Mouse (Mus musculus) brain, adult 2 months (tissue): ENCODE data around the gene Map4.
"Not testable (repeated sequence)": the region's sequence is repeated elsewhere in the genome, so short reads cannot be mapped to it uniquely, and the experiment has no call there.

ENCODE experiments used
- DNase-seq: peaks from one replicate; pipeline ENCODE4 v3.0.0; 2011; ENCODE audit warnings: low read depth, low spot score

Map4 gene

DNA sequence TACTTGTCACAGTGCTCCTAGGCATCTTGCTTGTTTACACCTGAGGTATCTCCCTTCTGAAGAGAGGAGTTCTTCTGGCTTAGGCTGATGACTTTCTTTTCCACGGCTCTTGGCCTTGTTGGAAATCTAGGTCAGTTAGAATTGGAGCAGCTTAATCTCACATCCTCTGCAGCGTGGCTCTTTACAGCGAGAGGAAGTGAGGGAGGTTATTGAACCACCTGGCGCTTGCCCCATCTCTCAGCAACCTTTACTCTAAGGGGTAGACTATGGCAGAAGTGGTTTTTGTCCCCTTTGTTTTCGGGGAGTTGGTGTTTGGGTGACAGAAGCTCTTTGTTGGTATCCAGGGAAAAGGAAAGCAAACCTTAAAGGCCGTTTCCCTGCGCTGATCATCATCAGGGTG, 131.1 kb downstream of the Map4 start:
- DNase-seq: peak; percentile 65

DNA sequence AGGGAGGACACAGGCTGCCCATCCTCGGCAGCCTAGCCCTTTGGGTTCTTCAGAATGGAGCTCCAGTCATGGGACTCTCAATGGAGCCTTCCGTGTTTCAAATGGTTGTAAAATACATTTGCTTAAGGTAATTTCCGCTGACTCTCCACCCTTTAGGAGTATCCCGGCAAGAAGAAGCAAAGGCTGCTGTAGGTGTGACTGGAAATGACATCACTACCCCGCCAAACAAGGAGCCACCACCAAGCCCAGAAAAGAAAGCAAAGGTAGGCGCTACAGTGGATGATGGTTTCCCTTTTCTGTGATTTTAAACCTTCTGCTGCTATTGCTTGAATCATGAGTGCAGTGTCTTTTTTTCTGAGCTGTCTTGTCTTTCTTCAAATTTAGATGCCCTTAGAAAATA, 131.6 kb downstream of the Map4 start:
- no peak for DNase-seq

DNA sequence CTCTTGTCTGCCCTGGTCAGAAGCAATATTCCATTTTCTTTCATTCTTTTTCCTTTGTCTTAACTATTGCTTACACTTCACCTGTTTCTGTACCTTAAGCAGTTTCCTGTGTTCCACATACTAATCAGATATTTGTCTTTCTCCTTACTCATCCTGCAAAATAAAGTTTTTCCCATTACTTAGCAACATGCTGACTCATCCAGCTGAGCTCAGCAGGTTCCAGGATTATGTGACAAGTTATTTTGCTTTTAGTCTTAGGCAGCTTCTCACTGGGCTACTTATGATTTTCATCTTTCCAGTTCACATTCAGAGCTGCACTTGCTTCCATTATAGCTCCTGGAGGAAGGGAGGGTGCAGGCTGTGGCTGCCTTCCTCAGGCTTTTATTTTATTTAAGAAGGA, 133.4 kb downstream of the Map4 start:
- DNase-seq: peak; percentile 65

DNA sequence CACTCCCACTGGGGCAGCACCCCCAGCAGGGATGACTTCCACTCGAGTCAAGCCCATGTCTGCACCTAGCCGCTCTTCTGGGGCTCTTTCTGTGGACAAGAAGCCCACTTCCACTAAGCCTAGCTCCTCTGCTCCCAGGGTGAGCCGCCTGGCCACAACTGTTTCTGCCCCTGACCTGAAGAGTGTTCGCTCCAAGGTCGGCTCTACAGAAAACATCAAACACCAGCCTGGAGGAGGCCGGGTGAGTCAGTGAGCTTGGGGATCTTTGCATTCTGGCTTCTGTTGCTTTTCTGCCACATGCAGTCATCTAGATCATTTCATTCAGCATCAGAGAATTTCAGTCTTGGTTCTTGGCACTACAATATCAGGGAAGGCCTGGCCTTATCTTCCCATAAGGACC, 137.5 kb downstream of the Map4 start:
- DNase-seq: no peak

DNA sequence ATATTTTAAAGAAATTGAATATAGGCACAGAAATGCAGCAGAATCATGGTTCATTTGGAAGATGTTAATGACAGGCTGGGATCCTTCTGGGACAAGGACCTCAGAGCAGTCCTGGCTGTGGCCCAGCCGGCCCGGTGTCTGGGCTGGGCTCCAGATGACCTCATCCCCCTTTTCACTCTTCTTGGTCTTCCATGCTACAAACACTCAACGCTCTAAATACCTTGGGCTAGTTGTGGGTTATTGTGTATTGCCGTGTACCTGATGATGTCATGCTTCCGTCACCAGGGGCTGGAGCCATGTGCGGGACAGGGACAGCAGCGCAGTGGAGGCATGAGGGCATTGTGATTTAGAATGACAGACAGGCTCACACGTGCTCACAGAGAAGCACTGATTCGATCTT, 139.1 kb downstream of the Map4 start:
- DNase-seq: peak; percentile 83

DNA sequence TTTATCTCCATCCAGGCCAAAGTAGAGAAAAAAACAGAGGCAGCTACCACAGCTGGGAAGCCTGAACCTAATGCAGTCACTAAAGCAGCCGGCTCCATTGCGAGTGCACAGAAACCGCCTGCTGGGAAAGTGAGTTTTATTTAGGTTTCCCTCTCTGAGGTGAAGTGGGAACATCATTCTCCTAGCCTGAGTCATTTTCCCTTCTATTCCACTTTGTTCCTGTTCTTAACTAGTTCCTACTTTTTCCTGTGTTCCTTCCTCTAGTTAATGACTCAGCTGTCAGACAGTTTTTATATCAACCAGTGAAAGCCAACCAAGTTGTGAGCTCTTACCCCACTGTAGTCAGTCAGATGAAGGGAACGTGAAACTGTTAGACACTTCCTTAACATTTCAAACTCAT, 139.8 kb downstream of the Map4 start:
- peak; percentile 49 for DNase-seq

DNA sequence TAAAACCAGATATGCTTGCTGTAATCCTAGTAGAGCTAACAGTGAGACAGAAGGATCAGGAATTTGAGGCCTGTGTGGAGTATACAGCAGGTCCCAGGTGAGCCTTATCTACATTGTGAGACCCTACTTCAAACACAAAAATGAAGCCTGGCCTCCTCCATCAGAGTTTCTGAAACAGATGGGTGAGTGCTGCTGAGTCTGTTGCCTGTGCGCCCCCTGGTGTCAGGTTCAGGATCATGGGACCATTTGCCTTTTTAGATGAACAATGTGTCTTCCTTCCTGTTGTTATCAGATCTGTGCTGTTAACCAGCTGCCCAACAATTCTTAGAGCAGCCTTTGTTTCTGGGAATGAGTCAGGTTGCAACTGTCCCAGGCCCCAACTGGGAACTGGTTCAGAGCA, 140.6 kb downstream of the Map4 start:
- peak; percentile 91 for DNase-seq

DNA sequence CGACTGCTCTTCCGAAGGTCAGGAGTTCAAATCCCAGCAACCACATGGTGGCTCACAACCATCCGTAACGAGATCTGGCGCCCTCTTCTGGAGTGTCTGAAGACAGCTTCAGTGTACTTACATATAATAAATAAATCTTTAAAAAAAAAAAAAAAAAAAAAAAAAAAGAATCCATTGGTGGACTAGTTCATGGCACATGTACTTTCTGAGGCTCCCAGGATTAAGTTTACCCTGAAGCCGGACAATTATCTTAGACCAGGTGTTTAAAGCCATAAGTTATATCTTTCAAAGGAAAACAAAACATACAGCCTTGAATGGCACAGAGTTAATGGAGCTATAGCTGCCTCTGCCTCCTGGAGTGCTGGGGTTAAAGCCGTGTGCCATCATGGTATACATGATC, 145.2 kb downstream of the Map4 start:
- DNase-seq: not testable (repeated sequence)

DNA sequence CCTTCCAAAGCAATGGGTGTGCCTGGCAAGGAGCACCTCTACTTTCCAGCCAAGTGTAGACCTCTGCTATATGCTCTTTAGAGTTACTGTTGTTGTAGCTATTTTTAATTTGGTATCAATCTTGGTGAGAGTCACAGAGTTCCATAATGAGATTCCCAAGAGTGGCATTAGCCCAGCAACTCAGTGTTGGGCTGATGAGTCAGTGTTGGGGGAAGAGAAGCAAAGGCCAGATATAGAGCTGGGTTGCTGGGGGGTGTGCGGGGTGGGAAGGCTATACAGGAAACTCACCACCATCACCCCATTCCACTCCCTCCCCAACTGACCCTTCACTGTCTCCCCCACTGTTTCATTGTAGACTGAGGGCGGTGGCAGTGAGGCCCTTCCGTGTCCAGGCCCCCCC, 149.8 kb downstream of the Map4 start:
- DNase-seq: peak; percentile 68

DNA sequence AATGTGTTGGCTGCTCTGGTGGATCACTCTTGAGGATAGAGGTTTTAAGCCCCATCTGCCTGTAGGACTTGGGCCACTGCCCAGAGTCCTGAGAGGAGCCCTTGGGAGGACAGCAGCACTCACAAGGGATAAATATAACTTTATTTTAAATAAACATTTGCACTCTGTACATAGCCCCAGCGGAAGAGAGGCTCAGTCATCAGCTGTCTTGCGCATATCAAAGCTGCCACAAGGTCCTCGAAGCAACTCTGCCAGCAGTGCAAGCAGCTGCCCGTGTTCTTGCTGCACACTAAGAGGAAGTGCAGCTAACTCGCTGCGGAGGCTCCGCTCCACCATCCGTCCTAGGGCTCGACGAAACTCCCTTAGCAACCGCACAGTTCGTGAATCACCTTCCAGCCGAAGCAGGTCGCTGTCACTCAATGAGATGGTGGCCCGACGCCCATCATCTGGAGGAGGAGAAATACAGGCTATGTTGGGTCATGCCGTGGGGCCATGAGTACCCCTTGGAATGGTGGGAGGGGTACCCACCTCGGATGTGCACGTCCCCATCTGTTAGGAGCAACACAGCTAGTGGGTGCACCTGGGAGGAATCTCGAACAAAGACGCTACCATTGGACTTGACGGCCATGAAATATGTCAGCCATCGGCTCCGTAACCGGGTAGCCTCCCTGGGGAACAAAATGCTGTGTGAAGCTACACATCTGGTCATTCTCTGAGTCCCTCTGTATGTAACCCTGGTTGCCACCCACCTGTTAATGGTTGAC, 153.1 kb downstream of the Map4 start:
- peak; percentile 71 for DNase-seq

DNA sequence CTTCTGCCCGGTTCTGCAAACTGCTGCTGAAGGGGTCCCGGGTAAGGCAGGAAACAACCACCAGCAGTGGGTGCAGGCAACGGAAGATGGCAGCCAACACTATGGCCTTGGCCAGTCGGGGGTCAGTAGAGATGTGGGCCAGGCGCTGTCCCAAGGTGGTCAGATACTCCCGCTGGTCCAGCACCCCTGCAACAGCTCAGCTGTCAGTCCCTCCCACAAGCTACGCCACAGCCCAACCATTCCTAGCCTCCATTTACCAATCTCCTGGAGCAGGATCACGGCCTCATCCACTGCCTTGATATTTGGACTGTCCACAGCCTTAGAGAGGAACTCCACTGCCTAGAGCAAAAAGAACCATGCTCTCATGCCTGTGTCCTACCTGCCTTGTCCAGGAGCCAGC, 154.4 kb downstream of the Map4 start:
- no peak for DNase-seq

DNA sequence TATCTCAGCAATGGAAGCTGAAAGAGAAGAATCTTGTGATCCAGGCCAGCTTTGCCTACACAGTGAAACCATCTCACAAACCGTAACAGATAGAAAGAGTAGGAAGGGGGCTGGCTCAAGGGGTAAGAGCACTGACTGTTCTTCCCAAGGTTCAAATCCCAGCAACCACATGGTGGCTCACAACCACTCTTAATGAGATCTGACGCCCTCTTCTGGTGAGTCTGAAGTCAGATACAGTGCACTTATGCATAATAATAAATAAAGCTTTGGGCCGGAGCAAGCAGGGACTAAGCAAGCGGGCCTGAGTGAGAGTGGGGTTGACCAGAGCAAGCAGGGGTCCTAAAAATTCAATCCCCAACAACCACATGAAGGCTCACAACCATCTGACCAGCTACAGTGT, 162.0 kb downstream of the Map4 start:
- DNase-seq: no peak

DNA sequence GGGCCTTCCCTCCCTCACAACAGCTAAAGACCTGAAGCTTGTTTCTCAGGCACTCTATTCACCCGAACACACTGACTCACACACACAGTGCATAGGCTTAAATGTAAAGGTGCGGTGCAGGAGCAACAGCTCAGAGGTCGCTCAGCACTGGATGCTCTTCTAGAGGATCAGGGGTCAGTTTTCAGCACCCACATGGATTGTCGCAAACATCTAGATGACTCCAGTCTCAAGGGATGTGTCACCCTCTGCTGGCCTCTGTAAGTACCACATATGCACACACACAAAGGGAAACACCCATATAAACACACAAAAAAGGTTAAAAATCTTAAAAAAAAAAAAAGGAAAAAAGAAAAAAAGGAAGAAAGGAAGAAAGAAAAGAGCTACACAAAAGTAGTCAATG, 163.5 kb downstream of the Map4 start:
- DNase-seq: no peak

DNA sequence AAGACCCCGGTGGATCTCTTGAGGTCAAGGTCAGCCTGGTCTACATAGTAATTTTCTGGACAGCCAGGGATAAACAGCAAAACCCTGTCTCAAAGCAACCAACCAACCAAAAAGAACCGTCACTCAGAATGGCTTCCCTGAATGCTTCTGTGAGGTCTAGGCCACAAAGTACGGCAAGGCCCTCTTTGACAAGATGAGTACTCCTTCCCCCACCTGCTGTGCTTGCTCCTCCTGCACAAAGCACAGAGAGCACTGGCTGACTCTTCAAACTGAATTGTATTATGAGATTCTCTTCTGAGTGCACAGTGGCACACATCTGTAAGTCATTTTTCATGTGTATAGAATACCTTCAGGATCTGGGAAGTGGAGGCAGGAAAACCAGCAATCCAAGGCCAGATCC, 166.5 kb downstream of the Map4 start:
- DNase-seq: no peak

DNA sequence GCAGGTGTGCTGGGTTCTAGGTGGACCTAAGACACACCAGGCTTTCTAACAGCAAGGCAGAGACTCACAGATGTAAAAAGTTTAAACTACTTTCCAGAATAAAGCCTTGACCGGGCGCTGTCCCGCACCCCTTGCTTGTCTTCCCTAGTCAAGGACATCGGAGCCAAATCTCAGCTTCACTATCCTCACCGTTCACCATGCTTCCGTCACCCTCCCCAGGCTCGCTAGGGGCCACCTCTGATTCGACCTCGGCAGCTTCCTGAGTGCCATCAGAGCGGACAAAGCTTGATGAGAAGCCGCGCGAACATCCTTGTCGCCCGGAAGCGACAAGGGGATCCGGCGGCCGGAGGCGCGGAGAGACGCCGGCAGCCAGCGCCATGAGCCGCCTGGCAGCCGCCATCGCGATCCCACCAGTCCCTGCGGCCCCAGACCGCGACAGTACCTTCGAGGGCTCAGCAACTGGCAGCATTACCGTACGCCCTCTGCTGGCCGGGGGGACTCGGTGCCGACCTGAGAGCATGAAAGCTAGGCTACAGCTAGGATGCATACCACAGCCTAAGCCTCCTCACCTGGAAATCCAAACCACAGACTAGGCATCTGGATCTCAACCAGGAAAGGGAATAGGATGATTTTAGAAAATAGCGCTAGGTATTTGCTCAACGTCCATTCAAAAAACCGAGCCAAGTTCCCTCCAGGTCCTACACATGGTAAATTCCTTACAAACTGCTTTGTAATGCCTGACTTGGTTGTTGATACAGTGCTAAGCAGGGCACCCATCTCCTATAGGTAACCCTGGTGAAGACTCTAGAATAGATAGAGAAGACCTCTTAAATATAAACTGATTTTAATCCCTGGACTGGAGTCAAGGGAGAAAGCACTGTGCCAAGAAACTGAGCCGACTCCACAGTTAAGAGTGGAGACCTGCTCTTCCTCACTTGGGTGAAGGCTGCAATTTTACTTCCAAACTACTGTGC, 169.7 kb downstream of the Map4 start:
- DNase-seq: peak; percentile 95

DNA sequence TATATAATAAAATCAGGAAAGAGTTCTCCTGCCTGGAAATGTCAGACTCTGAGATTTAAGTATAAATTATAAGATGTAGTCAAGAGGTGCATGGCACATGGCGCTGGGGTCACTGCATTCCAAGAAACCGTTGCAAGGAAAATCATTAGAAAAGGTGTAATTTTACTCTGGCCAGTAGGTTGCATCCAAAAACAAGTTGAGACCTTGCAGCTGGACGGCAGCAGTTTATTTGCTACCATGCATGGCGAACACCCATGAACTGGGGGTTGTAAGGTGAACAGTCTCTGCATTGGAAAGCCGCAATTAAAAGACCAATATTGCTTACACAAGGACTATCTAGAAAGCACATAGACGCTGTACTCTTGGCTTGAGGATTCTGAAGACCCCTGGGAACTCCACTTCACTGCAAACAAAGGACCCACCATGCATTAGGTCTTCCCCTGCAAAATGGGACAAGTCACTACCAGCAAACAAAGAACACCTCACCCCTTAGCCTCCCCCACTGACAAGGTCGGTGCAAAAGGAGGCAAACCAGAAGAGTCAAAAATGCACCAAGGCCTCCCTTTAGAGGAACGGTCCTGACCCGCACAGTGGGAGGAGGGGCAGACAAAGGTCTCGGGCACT, 185.2 kb downstream of the Map4 start:
- no peak for DNase-seq

DNA sequence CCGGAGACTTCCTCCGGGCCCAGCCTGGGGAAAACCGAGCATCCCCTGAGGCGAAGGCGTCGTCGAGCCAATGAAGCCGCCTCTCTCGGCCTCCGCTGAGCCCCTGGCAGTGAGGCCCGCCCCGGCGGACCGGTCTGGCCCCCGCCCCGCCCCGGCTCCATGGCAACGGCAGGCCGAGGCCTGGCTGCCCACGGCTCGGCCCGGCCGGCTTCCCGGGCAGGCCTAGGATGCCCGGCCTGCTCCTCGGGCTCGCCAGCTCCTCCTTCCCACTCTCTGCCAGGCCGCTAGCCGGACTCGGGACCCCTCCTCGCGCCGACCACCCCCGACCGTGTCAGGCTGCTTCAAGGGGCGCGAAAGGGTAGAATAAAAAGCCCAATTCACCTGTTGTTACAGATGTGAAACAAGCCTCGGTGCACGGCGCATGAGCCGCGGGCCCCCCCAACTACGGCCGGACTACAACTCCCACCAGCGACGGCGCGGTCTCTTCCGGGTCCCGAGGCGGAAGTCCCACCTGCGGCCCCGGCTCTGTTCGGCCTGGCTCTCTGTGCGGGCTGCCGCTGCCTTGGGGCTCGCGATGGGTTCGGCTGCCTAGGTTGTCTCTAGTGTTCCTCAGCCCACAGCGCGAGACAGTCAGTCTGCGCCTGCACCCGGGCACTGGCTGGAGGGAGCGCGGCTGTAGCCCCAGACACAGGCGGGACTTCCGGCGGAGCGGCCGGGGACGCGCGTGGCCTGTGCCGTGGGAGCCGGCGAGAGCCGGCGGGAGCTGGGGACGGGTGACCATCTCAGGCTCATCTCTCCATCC, 185.9 kb downstream of the Map4 start, which contains the start of gene Smarcc1:
TSS of gene Smarcc1 (plus strand) at position 732 of the 802 bp plus-strand sequence.
- peak; percentile 95 for DNase-seq

DNA sequence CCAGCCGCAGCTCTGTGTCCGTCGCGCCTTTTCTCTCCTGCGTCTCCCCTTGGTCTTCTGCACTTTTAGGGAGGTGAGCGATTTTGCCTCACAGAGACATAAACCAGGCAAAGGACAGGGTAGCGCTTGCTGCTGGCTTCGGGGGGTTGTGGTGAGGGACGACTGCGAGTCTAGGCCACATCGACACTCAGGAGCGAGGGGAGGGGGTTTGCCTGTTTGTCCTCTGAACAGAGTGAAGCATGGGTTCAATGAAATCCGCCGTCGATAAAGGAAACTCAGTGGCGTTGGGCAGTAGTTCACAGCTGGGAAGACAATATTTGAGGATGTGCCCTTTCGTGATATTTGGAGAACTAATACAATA, 186.5 kb downstream of the Map4 start, which contains the start of gene Dhx30:
TSS of gene Dhx30 (minus strand) at position 52 of the 361 bp plus-strand sequence.
- DNase-seq: no peak

DNA sequence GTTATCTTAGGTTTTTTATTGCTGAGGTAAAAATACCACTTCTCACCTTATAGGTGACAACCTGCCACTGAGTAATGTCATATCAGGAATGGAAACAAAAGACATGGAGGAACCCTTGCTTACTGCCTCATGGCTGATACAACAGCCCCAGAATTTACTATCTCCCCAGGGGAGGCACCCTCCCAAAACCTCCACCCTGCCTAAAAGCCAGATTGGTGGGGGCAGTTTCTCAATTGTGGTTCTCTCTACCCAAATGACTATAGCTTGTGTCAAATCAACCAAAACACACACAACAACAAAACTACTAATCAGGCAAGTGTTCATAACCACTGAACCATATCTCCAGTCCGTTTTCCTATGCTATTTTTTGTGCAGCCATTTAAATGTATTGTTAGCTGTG, 187.0 kb downstream of the Map4 start:
- no peak for DNase-seq

DNA sequence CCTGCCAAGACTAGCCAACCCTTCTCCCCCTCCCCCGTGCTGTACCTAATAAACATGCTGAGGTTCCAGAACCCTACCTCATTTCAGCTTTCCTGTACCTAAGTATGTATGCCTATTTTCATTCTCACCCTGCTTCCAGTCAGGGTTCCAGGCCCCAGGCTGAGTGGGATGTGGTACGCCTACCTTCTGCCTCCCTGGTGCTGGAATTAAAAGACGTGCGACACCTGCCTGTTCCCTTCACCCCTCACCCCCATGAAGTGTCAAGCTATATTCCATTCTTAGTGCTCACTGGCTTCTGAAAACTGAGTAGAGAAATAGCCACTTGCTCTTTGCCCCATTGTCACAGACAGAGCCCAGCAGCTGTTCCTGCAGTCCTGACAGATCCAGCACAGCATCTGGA, 190.2 kb downstream of the Map4 start:
- peak; percentile 58 for DNase-seq

DNA sequence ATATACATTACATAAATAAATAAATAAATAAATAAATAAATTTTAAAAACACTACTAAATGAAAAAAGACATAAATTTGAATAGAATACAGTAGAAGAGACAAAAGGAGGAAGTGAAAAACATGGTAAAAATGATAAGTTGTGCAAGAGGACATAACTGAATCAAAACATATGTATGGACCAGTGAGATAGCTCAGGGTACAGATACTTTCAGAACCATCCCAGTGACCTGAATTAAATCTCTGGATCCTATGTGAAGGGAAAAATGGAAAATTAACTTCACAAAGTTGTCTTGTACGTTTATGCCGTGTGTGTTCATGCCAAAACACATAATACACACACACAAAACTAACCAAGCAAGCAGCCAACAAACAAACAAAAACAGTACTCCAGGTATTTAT, 192.1 kb downstream of the Map4 start:
- DNase-seq: no peak
